Mouse (Mus musculus): Measurements from ENCODE around the gene Sae1.

DNA sequence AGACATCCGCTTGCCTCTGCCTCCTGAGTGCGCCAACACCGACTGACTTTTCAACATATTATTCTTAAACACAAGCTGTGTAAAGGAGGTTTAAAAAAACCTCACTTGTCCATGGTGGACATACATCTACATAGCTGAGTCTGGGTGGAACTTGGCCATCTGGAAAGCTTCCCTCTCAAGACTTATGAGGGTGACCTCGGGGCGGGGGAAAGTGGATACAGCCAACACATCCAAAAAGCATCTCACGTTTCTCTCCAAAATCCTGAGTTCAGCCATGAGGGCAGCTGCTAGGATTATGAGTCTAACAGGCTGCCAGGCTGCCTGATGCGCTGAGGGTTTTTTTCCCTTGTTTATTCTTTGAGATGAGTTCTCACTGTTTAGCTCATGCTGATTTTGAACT lies 62.9 kb downstream of the Sae1 start:
- no peak for TF ChIP-seq CTCF (conservative IDR thresholded peaks at IDR 0.05; ENCODE audit: low read length)
- no peak for TF ChIP-seq POU5F1 (IDR thresholded peaks at IDR 0.05; ENCODE audit: borderline replicate concordance, low read length)
- TF ChIP-seq NANOG (IDR thresholded peaks at IDR 0.05; ENCODE audit: borderline replicate concordance, low read length): no peak

Data from E14TG2a.4 (cell line).